Mouse (Mus musculus): ENCODE measurements around the gene Tbk1. TPM values are rescaled to one million over a fixed set of nuclear protein-coding genes. Genes with fewer than 3 reads are reported as not detected.

Gene Tbk1
- polyA plus RNA-seq, 1 experiment from 2014 or later: 32.6 TPM

GRCm38 (mm10) chr10:121558231-121558630, 28.4 kb downstream of the Tbk1 start:
- H3K27ac ChIP-seq (replicated peaks): no peak overlapping the region
- H3K27me3 ChIP-seq (ENCODE audit: low read depth, poor library complexity, severe bottlenecking): no peaks in the 10 kb centered on the region
- no peaks in the 10 kb centered on the region for H3K9me3 ChIP-seq (replicated peaks)
- no peak overlapping the region for H3K4me3 ChIP-seq
- no peaks in the 10 kb centered on the region for H3K4me1 ChIP-seq
- H3K36me3 ChIP-seq: peaks cover 96% of the 10 kb centered on the region
- DNase-seq (ENCODE audit: low spot score): no peak
- 84% methylated on average over 2 of the region's 2 CpGs for WGBS

GRCm38 (mm10) chr10:121556263-121556662, 30.3 kb downstream of the Tbk1 start:
- Histone ChIP-seq H3K27me3 (ENCODE audit: low read depth, poor library complexity, severe bottlenecking) (no peaks in the 10 kb centered on the region), H3K36me3 (peaks cover 97% of the 10 kb centered on the region), H3K4me1 (no peaks in the 10 kb centered on the region), H3K9me3 (replicated peaks) (no peaks in the 10 kb centered on the region), H3K27ac (replicated peaks) (no peak overlapping the region), H3K4me3 (no peak overlapping the region)
- no peak for DNase-seq (ENCODE audit: low spot score)
- 80% methylated on average over 6 of the region's 6 CpGs for WGBS

- no peaks in the 10 kb centered on the region for H3K4me1 ChIP-seq
- no peak overlapping the region for H3K4me3 ChIP-seq
- no peak overlapping the region for H3K27ac ChIP-seq (replicated peaks)
- H3K9me3 ChIP-seq (replicated peaks): no peaks in the 10 kb centered on the region
- H3K27me3 ChIP-seq (ENCODE audit: low read depth, poor library complexity, severe bottlenecking): no peaks in the 10 kb centered on the region
- no peak for DNase-seq (ENCODE audit: low spot score)
- H3K36me3 ChIP-seq: peaks cover 98% of the 10 kb centered on the region
- WGBS: 88% methylated on average over 9 of the region's 9 CpGs
Observed at GRCm38 (mm10) chr10:121550334-121550733, 36.3 kb downstream of the Tbk1 start.

GRCm38 (mm10) chr10:121549670-121550069, 36.9 kb downstream of the Tbk1 start:
- 87% methylated on average over 5 of the region's 5 CpGs for WGBS
- Histone ChIP-seq H3K9me3 (replicated peaks) (no peaks in the 10 kb centered on the region), H3K4me3 (no peak overlapping the region), H3K27me3 (ENCODE audit: low read depth, poor library complexity, severe bottlenecking) (no peaks in the 10 kb centered on the region), H3K4me1 (no peaks in the 10 kb centered on the region), H3K36me3 (peaks cover 96% of the 10 kb centered on the region), H3K27ac (replicated peaks) (no peak overlapping the region)
- DNase-seq (ENCODE audit: low spot score): no peak

- Histone ChIP-seq H3K4me1 (no peaks in the 10 kb centered on the region), H3K9me3 (replicated peaks) (no peaks in the 10 kb centered on the region), H3K36me3 (peaks cover 73% of the 10 kb centered on the region), H3K4me3 (no peak overlapping the region), H3K27me3 (ENCODE audit: low read depth, poor library complexity, severe bottlenecking) (no peaks in the 10 kb centered on the region), H3K27ac (replicated peaks) (no peak overlapping the region)
- DNase-seq (ENCODE audit: low spot score): no peak
- WGBS: 65% methylated on average over 6 of the region's 6 CpGs
Observed at GRCm38 (mm10) chr10:121547162-121547561, 39.4 kb downstream of the Tbk1 start.

- 97% methylated on average over 6 of the region's 6 CpGs for WGBS
- no peak overlapping the region for H3K4me3 ChIP-seq
- no peak overlapping the region for H3K27ac ChIP-seq (replicated peaks)
- no peaks in the 10 kb centered on the region for H3K9me3 ChIP-seq (replicated peaks)
- DNase-seq (ENCODE audit: low spot score): no peak
- H3K27me3 ChIP-seq (ENCODE audit: low read depth, poor library complexity, severe bottlenecking): no peaks in the 10 kb centered on the region
- peaks cover 37% of the 10 kb centered on the region for H3K36me3 ChIP-seq
- H3K4me1 ChIP-seq: no peaks in the 10 kb centered on the region
Observed at GRCm38 (mm10) chr10:121543577-121543976, 43.0 kb downstream of the Tbk1 start.

GRCm38 (mm10) chr10:121542156-121542555, 44.4 kb downstream of the Tbk1 start:
- H3K4me3 ChIP-seq: no peak overlapping the region
- H3K27ac ChIP-seq (replicated peaks): no peak overlapping the region
- no peaks in the 10 kb centered on the region for H3K9me3 ChIP-seq (replicated peaks)
- no peaks in the 10 kb centered on the region for H3K4me1 ChIP-seq
- peaks cover 23% of the 10 kb centered on the region for H3K36me3 ChIP-seq
- H3K27me3 ChIP-seq (ENCODE audit: low read depth, poor library complexity, severe bottlenecking): no peaks in the 10 kb centered on the region
- DNase-seq (ENCODE audit: low spot score): no peak
- 90% methylated on average over 3 of the region's 3 CpGs for WGBS

GRCm38 (mm10) chr10:121534995-121535394, 51.6 kb downstream of the Tbk1 start:
- no peaks in the 10 kb centered on the region for H3K36me3 ChIP-seq
- H3K27ac ChIP-seq (replicated peaks): 0 out of 2 replicates have a peak overlapping the region, but pooled peaks have one; percentile 9
- no peak for DNase-seq (ENCODE audit: low spot score)
- peaks cover 20% of the 10 kb centered on the region for H3K4me1 ChIP-seq
- peaks cover 7% of the 10 kb centered on the region; the same call in 1 of the 2 replicates for H3K27me3 ChIP-seq (ENCODE audit: low read depth, poor library complexity, severe bottlenecking)
- no peaks in the 10 kb centered on the region for H3K9me3 ChIP-seq (replicated peaks)
- WGBS: 85% methylated on average over 4 of the region's 4 CpGs
- H3K4me3 ChIP-seq: no peak overlapping the region

GRCm38 (mm10) chr10:121533137-121533872, 53.3 kb downstream of the Tbk1 start:
- H3K4me1 ChIP-seq: peaks cover 20% of the 10 kb centered on the region
- no peaks in the 10 kb centered on the region for H3K36me3 ChIP-seq
- WGBS: 19% methylated on average over 32 of the region's 32 CpGs
- peaks cover 7% of the 10 kb centered on the region; the same call in 1 of the 2 replicates for H3K27me3 ChIP-seq (ENCODE audit: low read depth, poor library complexity, severe bottlenecking)
- peak overlapping the region; percentile 46 for H3K4me3 ChIP-seq
- no peaks in the 10 kb centered on the region for H3K9me3 ChIP-seq (replicated peaks)
- H3K27ac ChIP-seq (replicated peaks): no peak overlapping the region
- DNase-seq (ENCODE audit: low spot score): peak; percentile 69

- WGBS: 78% methylated on average over 5 of the region's 5 CpGs
- H3K9me3 ChIP-seq (replicated peaks): no peaks in the 10 kb centered on the region
- no peaks in the 10 kb centered on the region for H3K36me3 ChIP-seq
Observed at GRCm38 (mm10) chr10:121531541-121531940, 55.0 kb downstream of the Tbk1 start.

GRCm38 (mm10) chr10:121530365-121531003, 56.1 kb downstream of the Tbk1 start:
- WGBS: 88% methylated on average over 8 of the region's 8 CpGs
- H3K27ac ChIP-seq (replicated peaks): no peak overlapping the region
- DNase-seq (ENCODE audit: low spot score): no peak
- no peak overlapping the region for H3K4me3 ChIP-seq
- H3K9me3 ChIP-seq (replicated peaks): no peaks in the 10 kb centered on the region
- no peaks in the 10 kb centered on the region for H3K36me3 ChIP-seq
- peaks cover 7% of the 10 kb centered on the region; the same call in 1 of the 2 replicates for H3K27me3 ChIP-seq (ENCODE audit: low read depth, poor library complexity, severe bottlenecking)
- H3K4me1 ChIP-seq: peaks cover 20% of the 10 kb centered on the region

More at GRCm38 (mm10) chr10:121531541-121531940, 55.0 kb downstream of the Tbk1 start:
- H3K27me3 ChIP-seq (ENCODE audit: low read depth, poor library complexity, severe bottlenecking): peaks cover 7% of the 10 kb centered on the region; the same call in 1 of the 2 replicates
- no peak overlapping the region for H3K27ac ChIP-seq (replicated peaks)
- H3K4me1 ChIP-seq: peaks cover 20% of the 10 kb centered on the region
- no peak for DNase-seq (ENCODE audit: low spot score)
- no peak overlapping the region for H3K4me3 ChIP-seq

- Histone ChIP-seq H3K27ac (replicated peaks) (no peak overlapping the region), H3K36me3 (no peaks in the 10 kb centered on the region), H3K4me1 (peaks cover 20% of the 10 kb centered on the region), H3K27me3 (ENCODE audit: low read depth, poor library complexity, severe bottlenecking) (peaks cover 7% of the 10 kb centered on the region; the same call in 1 of the 2 replicates), H3K9me3 (replicated peaks) (no peaks in the 10 kb centered on the region), H3K4me3 (no peak overlapping the region)
- no peak for DNase-seq (ENCODE audit: low spot score)
- 96% methylated on average over 1 of the region's 1 CpGs for WGBS
Observed at GRCm38 (mm10) chr10:121529261-121529660, 57.3 kb downstream of the Tbk1 start.

GRCm38 (mm10) chr10:121528470-121528869, 58.1 kb downstream of the Tbk1 start:
- Histone ChIP-seq H3K4me3 (no peak overlapping the region), H3K36me3 (no peaks in the 10 kb centered on the region), H3K4me1 (peaks cover 18% of the 10 kb centered on the region), H3K27me3 (ENCODE audit: low read depth, poor library complexity, severe bottlenecking) (peaks cover 7% of the 10 kb centered on the region; the same call in 1 of the 2 replicates), H3K27ac (replicated peaks) (no peak overlapping the region), H3K9me3 (replicated peaks) (no peaks in the 10 kb centered on the region)
- 88% methylated on average over 3 of the region's 3 CpGs for WGBS
- DNase-seq (ENCODE audit: low spot score): no peak
